Mouse (Mus musculus): Measurements from ENCODE around the gene Krtap9-5. TPM values are rescaled to one million over a fixed set of nuclear protein-coding genes. Genes with fewer than 3 reads are reported as not detected.

Gene Krtap9-5
- polyA plus RNA-seq, 1 experiment from 2014 or later: not detected

DNA sequence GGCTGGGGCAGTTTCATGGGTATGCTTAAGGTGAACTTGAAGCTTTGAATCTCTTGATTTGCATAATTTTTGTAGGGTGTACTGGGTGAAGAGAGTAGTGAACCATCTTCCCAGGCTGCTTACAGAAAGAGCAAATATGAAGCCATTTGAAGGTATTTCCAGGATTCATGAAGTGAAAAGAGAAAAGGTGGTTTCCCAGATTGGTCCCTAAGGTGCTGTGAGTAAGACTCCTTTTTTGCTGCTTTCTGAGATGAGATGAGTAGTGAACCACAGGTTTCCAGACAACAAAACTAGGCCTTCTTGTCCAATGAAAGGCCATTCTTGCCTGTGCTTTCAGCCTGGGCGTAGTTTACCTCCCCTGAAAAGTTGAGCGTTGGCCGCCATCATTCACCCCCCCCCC lies 40.3 kb downstream of the Krtap9-5 start:
- ATAC-seq (ENCODE audit: insufficient read depth, low FRiP score, low read depth): no peak
- no peak overlapping the region for H3K9ac ChIP-seq
- WGBS: 83% methylated on average over 3 of the region's 3 CpGs
- H3K9me3 ChIP-seq: no peaks in the 10 kb centered on the region
- no peaks in the 10 kb centered on the region for H3K36me3 ChIP-seq
- no peaks in the 10 kb centered on the region for H3K27me3 ChIP-seq (replicated peaks)
- H3K4me3 ChIP-seq (replicated peaks): no peak overlapping the region
- no peak overlapping the region for H3K27ac ChIP-seq
- no peak overlapping the region for H3K4me2 ChIP-seq
- no peaks in the 10 kb centered on the region for H3K4me1 ChIP-seq

DNA sequence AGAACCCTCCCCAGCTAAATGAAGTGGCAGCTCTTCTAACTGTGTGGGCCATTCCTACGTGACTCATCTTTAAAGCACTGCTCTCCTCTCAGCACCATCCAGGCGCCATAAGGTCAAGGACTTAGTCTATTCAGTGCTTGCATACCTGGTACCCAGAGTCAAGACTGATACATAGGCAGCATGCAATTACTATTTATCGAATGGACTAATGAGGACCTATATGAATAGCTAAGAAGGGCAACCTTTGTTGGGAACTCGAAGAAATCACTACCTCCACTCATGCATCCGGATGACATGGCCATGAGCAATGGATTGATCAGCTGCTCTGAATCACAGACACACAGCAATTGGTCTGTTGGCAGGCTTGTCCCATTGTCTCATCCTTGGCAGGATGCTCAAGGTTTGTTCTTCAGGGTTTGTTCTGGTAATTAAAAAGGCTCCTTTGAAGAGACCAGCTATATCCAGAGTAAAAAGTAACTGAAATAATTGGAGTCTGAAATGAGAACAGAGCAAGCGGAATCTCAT lies 41.7 kb downstream of the Krtap9-5 start:
- no peaks in the 10 kb centered on the region for H3K36me3 ChIP-seq
- no peak overlapping the region for H3K27ac ChIP-seq
- ATAC-seq (ENCODE audit: insufficient read depth, low FRiP score, low read depth): no peak
- no peak overlapping the region for H3K9ac ChIP-seq
- no peaks in the 10 kb centered on the region for H3K27me3 ChIP-seq (replicated peaks)
- no peaks in the 10 kb centered on the region for H3K9me3 ChIP-seq
- H3K4me3 ChIP-seq (replicated peaks): no peak overlapping the region
- no peaks in the 10 kb centered on the region for H3K4me1 ChIP-seq
- H3K4me2 ChIP-seq: no peak overlapping the region
- 77% methylated on average over 6 of the region's 6 CpGs for WGBS

DNA sequence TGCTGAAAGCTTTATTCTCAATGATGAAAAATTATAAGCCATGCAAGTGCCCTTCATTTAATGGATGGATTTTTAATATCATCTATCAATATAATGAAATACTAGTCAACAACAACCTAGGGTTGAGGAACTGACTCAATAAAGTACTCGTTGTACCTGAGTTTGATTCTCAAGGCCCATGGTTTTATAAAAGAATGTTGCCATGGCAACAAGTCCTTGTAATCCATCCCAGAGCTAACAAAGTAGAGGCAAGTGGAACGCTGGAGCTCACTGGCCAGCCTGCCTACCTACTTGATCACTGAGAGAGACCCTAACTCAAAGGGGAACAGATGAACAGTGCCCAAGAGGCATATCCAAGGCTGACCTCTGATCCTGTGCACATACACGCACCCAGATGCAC lies 42.3 kb downstream of the Krtap9-5 start:
- 0 out of 2 replicates have a peak, but pooled peaks cover 3% of the 10 kb centered on the region for H3K27me3 ChIP-seq (replicated peaks)
- H3K9ac ChIP-seq: no peak overlapping the region
- ATAC-seq (ENCODE audit: insufficient read depth, low FRiP score, low read depth): no peak
- no peaks in the 10 kb centered on the region for H3K4me1 ChIP-seq
- H3K9me3 ChIP-seq: no peaks in the 10 kb centered on the region
- H3K4me2 ChIP-seq: no peak overlapping the region
- H3K27ac ChIP-seq: no peak overlapping the region
- WGBS: 79% methylated on average over 3 of the region's 3 CpGs
- no peak overlapping the region for H3K4me3 ChIP-seq (replicated peaks)
- H3K36me3 ChIP-seq: no peaks in the 10 kb centered on the region

DNA sequence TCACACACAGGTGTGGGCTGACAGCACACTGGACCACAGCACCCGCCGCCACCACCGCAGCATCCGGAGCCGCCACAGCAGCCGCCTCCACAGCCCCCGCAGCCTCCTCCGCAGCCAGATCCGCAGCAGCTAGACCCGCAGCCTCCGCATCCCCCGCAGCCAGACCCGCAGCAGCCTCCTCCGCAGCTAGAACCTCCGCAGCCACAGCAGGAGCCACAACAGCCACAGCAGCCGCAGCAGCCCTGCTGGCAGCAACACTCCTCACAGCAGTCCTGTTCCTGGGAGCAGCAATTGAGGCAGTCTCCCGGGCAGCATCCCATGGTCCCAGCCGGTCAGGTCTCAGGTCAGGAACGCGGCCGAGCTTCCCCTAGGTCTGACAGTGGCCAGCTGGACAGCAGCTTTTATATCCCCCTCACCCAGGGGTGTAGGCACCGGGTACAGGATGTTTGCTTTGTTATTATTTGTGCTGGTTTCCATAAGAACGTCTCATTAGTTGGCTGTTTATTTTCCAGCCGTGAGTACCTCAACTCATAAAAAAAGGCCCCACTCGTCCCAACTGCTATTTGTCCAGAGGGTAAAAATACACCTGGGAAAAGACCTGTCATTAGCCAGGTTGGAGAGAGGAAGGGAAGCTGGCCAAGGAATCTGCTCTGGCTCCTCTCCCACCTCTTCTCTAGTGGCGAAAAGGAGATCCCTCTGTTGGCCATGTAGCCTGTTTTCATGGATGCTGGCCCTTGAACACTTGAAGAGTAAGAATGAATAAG lies 45.5 kb downstream of the Krtap9-5 start, which contains the start of gene Krtap17-1:
Gene Krtap17-1 (minus strand): TSS at position 375 of the 764 bp plus-strand sequence.
- H3K27ac ChIP-seq: no peak within 1 kb of the TSS
- no peaks in the 10 kb centered on the region for H3K36me3 ChIP-seq
- H3K4me1 ChIP-seq: no peaks in the 10 kb centered on the region
- WGBS: 25% methylated on average over 26 of the region's 26 CpGs
- H3K4me3 ChIP-seq (replicated peaks): no peak within 1 kb of the TSS
- ATAC-seq (ENCODE audit: insufficient read depth, low FRiP score, low read depth): no peak
- 0 out of 2 replicates have a peak, but pooled peaks cover 3% of the 10 kb centered on the region for H3K27me3 ChIP-seq (replicated peaks)
- peak within 1 kb of the TSS; percentile 40 for H3K4me2 ChIP-seq
- no peaks in the 10 kb centered on the region for H3K9me3 ChIP-seq
- H3K9ac ChIP-seq: no peak within 1 kb of the TSS

DNA sequence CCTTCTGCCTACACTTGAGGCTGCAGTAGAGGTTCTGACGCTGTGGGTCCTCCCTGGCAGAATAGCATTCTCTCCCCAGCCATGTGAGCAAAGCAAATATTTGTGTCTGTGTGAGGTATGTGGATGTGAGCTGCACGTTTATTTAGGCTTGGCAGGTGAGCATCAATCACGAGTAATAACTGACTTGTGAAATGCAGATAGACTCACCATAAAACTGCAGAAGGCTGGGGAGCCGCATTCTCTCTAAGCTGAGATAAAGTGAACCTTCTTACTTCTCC lies 46.0 kb downstream of the Krtap9-5 start:
- Histone ChIP-seq H3K36me3 (no peaks in the 10 kb centered on the region), H3K4me2 (no peak overlapping the region), H3K9ac (no peak overlapping the region), H3K27ac (no peak overlapping the region), H3K27me3 (replicated peaks) (0 out of 2 replicates have a peak, but pooled peaks cover 3% of the 10 kb centered on the region), H3K4me1 (no peaks in the 10 kb centered on the region), H3K4me3 (replicated peaks) (no peak overlapping the region), H3K9me3 (no peaks in the 10 kb centered on the region)
- 27% methylated on average over 4 of the region's 4 CpGs for WGBS
- ATAC-seq (ENCODE audit: insufficient read depth, low FRiP score, low read depth): no peak

DNA sequence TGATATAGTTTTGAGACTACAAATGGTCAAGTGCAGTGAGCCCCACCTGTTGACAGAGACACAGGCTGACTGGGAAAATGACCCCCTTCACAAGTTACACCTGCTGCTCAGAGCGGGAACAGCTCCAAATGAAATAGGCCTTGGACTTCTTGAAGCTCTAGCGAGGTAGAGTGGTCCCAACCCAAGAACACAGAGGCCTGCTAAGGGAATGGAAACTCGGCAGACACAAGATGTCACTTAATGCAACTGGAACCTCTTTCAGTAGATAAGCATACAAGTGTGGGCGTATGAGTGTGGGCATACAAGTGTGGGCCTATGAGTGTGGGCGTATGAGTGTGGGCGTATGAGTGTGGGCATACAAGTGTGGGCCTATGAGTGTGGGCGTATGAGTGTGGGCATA lies 50.8 kb downstream of the Krtap9-5 start:
- Histone ChIP-seq H3K4me3 (replicated peaks) (no peak overlapping the region), H3K4me1 (no peaks in the 10 kb centered on the region), H3K9ac (no peak overlapping the region), H3K36me3 (no peaks in the 10 kb centered on the region), H3K27ac (no peak overlapping the region), H3K27me3 (replicated peaks) (0 out of 2 replicates have a peak, but pooled peaks cover 3% of the 10 kb centered on the region), H3K9me3 (no peaks in the 10 kb centered on the region), H3K4me2 (no peak overlapping the region)
- no peak for ATAC-seq (ENCODE audit: insufficient read depth, low FRiP score, low read depth)
- 87% methylated on average over 7 of the region's 7 CpGs for WGBS

Other genes with a start within 250 kb of the Krtap9-5 start
- not detected in 2 replicates for gene Gm14180, start 214.2 kb upstream of the Krtap9-5 start, polyA plus RNA-seq (2015; fragmentation: Nextera tagmentation; extraction: Ambion mirVana)
- not detected in 2 replicates for gene Gm11595, start 175.6 kb upstream of the Krtap9-5 start, polyA plus RNA-seq (2015; fragmentation: Nextera tagmentation; extraction: Ambion mirVana)
- gene Krtap4-8, start 167.8 kb upstream of the Krtap9-5 start, polyA plus RNA-seq (2015; fragmentation: Nextera tagmentation; extraction: Ambion mirVana): not detected in 2 replicates
- not detected in 2 replicates for gene Krtap4-9, start 163.3 kb upstream of the Krtap9-5 start, polyA plus RNA-seq (2015; fragmentation: Nextera tagmentation; extraction: Ambion mirVana)
- not detected in 2 replicates for gene Gm11596, start 155.0 kb upstream of the Krtap9-5 start, polyA plus RNA-seq (2015; fragmentation: Nextera tagmentation; extraction: Ambion mirVana)
- gene Gm11569, start 149.5 kb upstream of the Krtap9-5 start, polyA plus RNA-seq (2015; fragmentation: Nextera tagmentation; extraction: Ambion mirVana): not detected in 2 replicates
- gene Gm11554, start 144.0 kb upstream of the Krtap9-5 start, polyA plus RNA-seq (2015; fragmentation: Nextera tagmentation; extraction: Ambion mirVana): not detected in 2 replicates
- not detected in 2 replicates for gene Krtap4-13, start 138.6 kb upstream of the Krtap9-5 start, polyA plus RNA-seq (2015; fragmentation: Nextera tagmentation; extraction: Ambion mirVana)
- not detected in 2 replicates for gene Gm11564, start 132.8 kb upstream of the Krtap9-5 start, polyA plus RNA-seq (2015; fragmentation: Nextera tagmentation; extraction: Ambion mirVana)
- gene 2300003K06Rik, start 110.4 kb upstream of the Krtap9-5 start, polyA plus RNA-seq (2015; fragmentation: Nextera tagmentation; extraction: Ambion mirVana): not detected in 2 replicates
- gene Krtap4-16, start 96.9 kb upstream of the Krtap9-5 start, polyA plus RNA-seq (2015; fragmentation: Nextera tagmentation; extraction: Ambion mirVana): not detected in 2 replicates
- not detected in 2 replicates for gene Gm11568, start 90.6 kb upstream of the Krtap9-5 start, polyA plus RNA-seq (2015; fragmentation: Nextera tagmentation; extraction: Ambion mirVana)
- not detected in 2 replicates for gene Gm11559, start 84.0 kb upstream of the Krtap9-5 start, polyA plus RNA-seq (2015; fragmentation: Nextera tagmentation; extraction: Ambion mirVana)
- gene Krtap9-1, start 75.1 kb upstream of the Krtap9-5 start, polyA plus RNA-seq (2015; fragmentation: Nextera tagmentation; extraction: Ambion mirVana): not detected in 2 replicates
- not detected in 2 replicates for gene Gm11567, start 69.3 kb upstream of the Krtap9-5 start, polyA plus RNA-seq (2015; fragmentation: Nextera tagmentation; extraction: Ambion mirVana)
- not detected in 2 replicates for gene Krtap31-1, start 40.6 kb upstream of the Krtap9-5 start, polyA plus RNA-seq (2015; fragmentation: Nextera tagmentation; extraction: Ambion mirVana)
- not detected in 2 replicates for gene Gm11565, start 33.7 kb upstream of the Krtap9-5 start, polyA plus RNA-seq (2015; fragmentation: Nextera tagmentation; extraction: Ambion mirVana)
- not detected in 2 replicates for gene Krtap31-2, start 12.2 kb upstream of the Krtap9-5 start, polyA plus RNA-seq (2015; fragmentation: Nextera tagmentation; extraction: Ambion mirVana)
- gene Krtap29-1, start 30.6 kb downstream of the Krtap9-5 start, polyA plus RNA-seq (2015; fragmentation: Nextera tagmentation; extraction: Ambion mirVana): not detected in 2 replicates
- not detected in 2 replicates for gene Krtap16-1, start 38.1 kb downstream of the Krtap9-5 start, polyA plus RNA-seq (2015; fragmentation: Nextera tagmentation; extraction: Ambion mirVana)
- 0.30 TPM in 1 of 2 replicates, not detected in the other for gene Krtap17-1, start 45.5 kb downstream of the Krtap9-5 start, polyA plus RNA-seq (2015; fragmentation: Nextera tagmentation; extraction: Ambion mirVana)
- gene Krt33a, start 67.7 kb downstream of the Krtap9-5 start, polyA plus RNA-seq (2015; fragmentation: Nextera tagmentation; extraction: Ambion mirVana): 0.15 and 0.35 TPM in 2 replicates
- gene Krt33b, start 81.4 kb downstream of the Krtap9-5 start, polyA plus RNA-seq (2015; fragmentation: Nextera tagmentation; extraction: Ambion mirVana): not detected in 2 replicates
- 0.41 and 0.91 TPM in 2 replicates for gene Krt34, start 93.1 kb downstream of the Krtap9-5 start, polyA plus RNA-seq (2015; fragmentation: Nextera tagmentation; extraction: Ambion mirVana)
- gene Krt31, start 102.1 kb downstream of the Krtap9-5 start, polyA plus RNA-seq (2015; fragmentation: Nextera tagmentation; extraction: Ambion mirVana): 0.46 and 0.69 TPM in 2 replicates
- gene Krt32, start 139.8 kb downstream of the Krtap9-5 start, polyA plus RNA-seq (2015; fragmentation: Nextera tagmentation; extraction: Ambion mirVana): not detected in 2 replicates
- 0.32 TPM in 1 of 2 replicates, not detected in the other for gene Krt35, start 147.8 kb downstream of the Krtap9-5 start, polyA plus RNA-seq (2015; fragmentation: Nextera tagmentation; extraction: Ambion mirVana)
- gene Krt36, start 157.2 kb downstream of the Krtap9-5 start, polyA plus RNA-seq (2015; fragmentation: Nextera tagmentation; extraction: Ambion mirVana): 0.13 and 0.37 TPM in 2 replicates
- gene Krt13, start 173.1 kb downstream of the Krtap9-5 start, polyA plus RNA-seq (2015; fragmentation: Nextera tagmentation; extraction: Ambion mirVana): 397 and 779 TPM in 2 replicates
- 698 and 1,006 TPM in 2 replicates for gene Krt15, start 187.5 kb downstream of the Krtap9-5 start, polyA plus RNA-seq (2015; fragmentation: Nextera tagmentation; extraction: Ambion mirVana)
- gene Krt19, start 200.2 kb downstream of the Krtap9-5 start, polyA plus RNA-seq (2015; fragmentation: Nextera tagmentation; extraction: Ambion mirVana): 796 and 889 TPM in 2 replicates
- gene Krt9, start 244.8 kb downstream of the Krtap9-5 start, polyA plus RNA-seq (2015; fragmentation: Nextera tagmentation; extraction: Ambion mirVana): not detected in 2 replicates